Mouse (Mus musculus) cortical plate, adult 2 months (tissue): Measurements from ENCODE around the gene Tbrg1.

ENCODE experiments used
- CTCF ChIP-seq: fragments of 200-500 bp; IDR thresholded peaks from 2 replicates; pipeline ENCODE4 v1.5.1; 2011; ENCODE audit warnings: mild to moderate bottlenecking, control low read depth, low read length; ENCODE audit not compliant: insufficient read depth; ENCODE audit errors: extremely low read depth
- POLR2A ChIP-seq: fragments of 200-500 bp; IDR thresholded peaks from 2 replicates; pipeline ENCODE4 v1.6.1; 2011; ENCODE audit warnings: mild to moderate bottlenecking, low read length, control low read depth; ENCODE audit not compliant: insufficient read depth; ENCODE audit errors: extremely low read depth

DNA sequence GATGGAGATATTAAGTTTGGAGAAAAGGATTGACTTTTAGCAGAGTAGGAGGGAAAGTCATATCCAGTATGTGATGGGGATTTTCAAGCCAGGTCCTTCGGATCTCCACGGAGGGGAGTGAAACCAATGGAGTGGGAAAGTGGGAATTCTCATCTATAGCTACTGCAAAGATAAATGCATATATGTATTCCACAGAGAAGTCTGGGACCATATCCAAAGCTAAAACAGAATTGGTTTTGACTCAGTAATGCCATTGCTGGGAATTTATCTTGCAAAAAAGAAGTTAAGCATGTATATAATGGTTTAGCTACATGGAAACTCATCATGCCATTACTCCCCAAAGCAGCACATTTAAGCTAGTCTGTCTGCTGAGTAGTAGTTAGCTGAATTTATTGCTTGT is 24.8 kb downstream of the Tbrg1 start:
- TF ChIP-seq CTCF (no peak), POLR2A (no peak)
